Mouse (Mus musculus) G1E (cell line): ENCODE measurements around the gene Gabrg3.

ENCODE experiments used
- CTCF ChIP-seq: IDR thresholded peaks from 2 replicates; pipeline ENCODE4 v1.5.1; 2012; ENCODE audit warnings: low read depth, low read length, inconsistent platforms, mixed read lengths
- TAL1 ChIP-seq: conservative IDR thresholded peaks from 2 replicates; pipeline ENCODE4 v1.6.1; 2012; ENCODE audit warnings: low read depth, low read length, inconsistent platforms, mixed read lengths

DNA sequence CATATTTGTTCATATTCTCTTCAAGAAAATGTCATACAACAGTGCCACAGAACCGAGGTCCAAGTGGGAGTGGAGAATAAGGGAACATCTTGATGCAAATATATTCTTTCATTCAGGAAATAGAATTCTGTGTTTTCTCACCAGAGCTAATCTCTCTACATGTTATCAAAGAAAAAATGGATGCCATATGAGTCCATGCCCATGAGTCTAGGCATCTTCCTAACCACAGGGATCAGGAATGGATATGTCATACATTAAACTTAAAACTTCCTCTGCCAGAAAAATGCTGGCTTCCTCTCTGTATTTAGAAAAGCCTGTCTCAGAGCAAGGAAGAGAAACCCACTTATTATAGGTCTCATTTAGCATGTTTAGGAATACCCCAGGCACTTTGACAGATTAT, 92.9 kb downstream of the Gabrg3 start:
- TF ChIP-seq CTCF (no peak), TAL1 (no peak)
